Mouse (Mus musculus): ENCODE data around the gene Sfmbt1.

The Sfmbt1 gene

GRCm38 (mm10) chr14:30714799-30715617, at the start of gene Sfmbt1:
Gene Sfmbt1 (plus strand): TSS chr14:30714849.
- peak; percentile 50 for DNase-seq

GRCm38 (mm10) chr14:30666061-30666460, 48.6 kb upstream of the Sfmbt1 start:
- no peak for DNase-seq

- no peak for DNase-seq
Measured at GRCm38 (mm10) chr14:30666604-30667003, 48.0 kb upstream of the Sfmbt1 start.

- DNase-seq = no peak
Measured at GRCm38 (mm10) chr14:30670161-30670560, 44.5 kb upstream of the Sfmbt1 start.

GRCm38 (mm10) chr14:30671095-30671985, 43.3 kb upstream of the Sfmbt1 start:
- no peak for DNase-seq

- DNase-seq = peak; percentile 87
Measured at GRCm38 (mm10) chr14:30671986-30672312, 42.7 kb upstream of the Sfmbt1 start.

- no peak for DNase-seq
Measured at GRCm38 (mm10) chr14:30674947-30675346, 39.7 kb upstream of the Sfmbt1 start.

- no peak for DNase-seq
Measured at GRCm38 (mm10) chr14:30682131-30682530, 32.5 kb upstream of the Sfmbt1 start.

GRCm38 (mm10) chr14:30690685-30691084, 24.0 kb upstream of the Sfmbt1 start:
- no peak for DNase-seq

GRCm38 (mm10) chr14:30692439-30692838, 22.2 kb upstream of the Sfmbt1 start:
- DNase-seq = no peak

- DNase-seq = no peak
Measured at GRCm38 (mm10) chr14:30694786-30695185, 19.9 kb upstream of the Sfmbt1 start.

GRCm38 (mm10) chr14:30695609-30696008, 19.0 kb upstream of the Sfmbt1 start:
- DNase-seq = peak; percentile 90

- no peak for DNase-seq
Measured at GRCm38 (mm10) chr14:30697407-30698052, 17.1 kb upstream of the Sfmbt1 start.

GRCm38 (mm10) chr14:30699656-30700055, 15.0 kb upstream of the Sfmbt1 start:
- DNase-seq = no peak

- no peak for DNase-seq
Measured at GRCm38 (mm10) chr14:30702512-30702911, 12.1 kb upstream of the Sfmbt1 start.

GRCm38 (mm10) chr14:30703079-30703478, 11.6 kb upstream of the Sfmbt1 start:
- no peak for DNase-seq

GRCm38 (mm10) chr14:30704098-30704855, 10.4 kb upstream of the Sfmbt1 start:
- DNase-seq = no peak

- DNase-seq = no peak
Measured at GRCm38 (mm10) chr14:30711892-30712291, 2.8 kb upstream of the Sfmbt1 start.

- no peak for DNase-seq
Measured at GRCm38 (mm10) chr14:30713769-30714168, 880 bp upstream of the Sfmbt1 start.

- DNase-seq = peak; percentile 79
Measured at GRCm38 (mm10) chr14:30715618-30716050, 985 bp downstream of the Sfmbt1 start.

GRCm38 (mm10) chr14:30716051-30716952, 1.7 kb downstream of the Sfmbt1 start:
- DNase-seq = peak; percentile 71

- DNase-seq = peak; percentile 38
Measured at GRCm38 (mm10) chr14:30716953-30717285, 2.3 kb downstream of the Sfmbt1 start.
